Mouse (Mus musculus) embryonic fibroblast, embryonic 13.5 days (primary cell): ENCODE data around the gene Hgd.

Experiments
- CTCF ChIP-seq: IDR thresholded peaks from 2 replicates; pipeline ENCODE4 v1.5.1; 2011; ENCODE audit warnings: mild to moderate bottlenecking, control low read depth, low read length, moderate library complexity, borderline replicate concordance; ENCODE audit not compliant: insufficient read depth
- POLR2A ChIP-seq: IDR thresholded peaks from 2 replicates; pipeline ENCODE4 v1.6.1; 2011; ENCODE audit warnings: low read depth, mild to moderate bottlenecking, control low read depth, low read length, moderate library complexity

DNA sequence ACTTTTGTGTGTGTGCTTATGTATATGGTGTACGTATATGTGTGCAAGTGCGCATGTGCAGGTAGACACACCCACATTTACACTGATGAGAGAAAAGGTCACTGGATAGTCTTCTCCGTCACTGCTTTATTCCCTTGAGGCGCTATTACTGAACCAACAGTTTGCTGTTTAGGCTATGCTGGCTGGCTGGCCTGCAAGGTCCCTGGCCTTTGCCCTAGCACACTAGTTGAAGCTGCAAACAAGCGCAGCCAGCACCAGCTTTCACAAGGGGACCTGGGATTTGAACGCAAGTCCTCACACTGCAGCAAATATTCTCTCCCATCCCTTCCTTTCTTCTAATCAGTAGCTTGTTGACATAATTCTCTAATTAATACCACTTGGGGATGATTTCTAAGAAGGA lies 49.8 kb upstream of the Hgd start:
- no peak for TF ChIP-seq CTCF
- no peak for TF ChIP-seq POLR2A
